Mouse (Mus musculus) brain, embryonic 14.5 days (tissue): ENCODE measurements at regions not wholly inside any gene's neighbourhood (a gene's known extent, or its start where the extent isn't known, plus 50 kb on each side); places are given as distances from the start of the nearest gene placed in this dataset.

ENCODE experiments used
- DNase-seq: peaks from one replicate; pipeline ENCODE4 v3.0.0-alpha.2; 2011; ENCODE audit warnings: low read depth
- CTCF ChIP-seq: fragments of 200-500 bp; IDR thresholded peaks from 2 replicates; pipeline ENCODE4 v1.5.1; 2012; ENCODE audit warnings: inconsistent platforms, mild to moderate bottlenecking, moderate library complexity, borderline replicate concordance; ENCODE audit not compliant: insufficient read depth, insufficient read length; ENCODE audit errors: extremely low read depth
- POLR2A ChIP-seq: fragments of 200-500 bp; IDR thresholded peaks from 2 replicates; pipeline ENCODE4 v1.6.1; 2012; ENCODE audit warnings: mild to moderate bottlenecking, inconsistent platforms, borderline replicate concordance; ENCODE audit not compliant: poor library complexity, insufficient read depth, insufficient read length, severe bottlenecking; ENCODE audit errors: extremely low read depth

- TF ChIP-seq POLR2A (no peak), CTCF (peak; percentile 58; the same call in 1 of the 2 replicates)
Observed at GRCm38 (mm10) chr19:28776868-28777267, 58.0 kb upstream of the Slc1a1 start.

DNA sequence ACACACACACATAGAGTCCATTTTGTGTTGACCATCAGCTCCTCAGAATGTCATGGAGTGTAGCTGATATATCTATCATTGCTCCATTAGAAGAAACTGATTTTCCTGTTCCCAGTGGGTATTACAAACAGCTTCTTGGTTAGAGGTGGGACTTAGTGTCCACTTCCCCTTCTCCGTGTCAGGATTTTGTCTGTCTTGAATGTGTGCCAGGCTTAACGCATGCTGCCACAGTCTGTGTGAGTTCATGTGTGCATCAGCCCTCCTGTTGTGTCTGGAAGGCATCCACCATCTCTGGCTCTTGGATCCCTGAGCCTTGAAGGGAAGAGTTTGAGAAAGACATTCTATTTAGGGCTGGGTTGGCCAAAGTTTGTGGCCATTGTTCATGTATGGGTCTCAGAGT, 57.2 kb upstream of the Slc1a1 start:
- no peak for TF ChIP-seq POLR2A
- no peak for TF ChIP-seq CTCF
- peak; percentile 42 for DNase-seq

More at GRCm38 (mm10) chr19:28776868-28777267, 58.0 kb upstream of the Slc1a1 start:
- peak; percentile 79 for DNase-seq

DNA sequence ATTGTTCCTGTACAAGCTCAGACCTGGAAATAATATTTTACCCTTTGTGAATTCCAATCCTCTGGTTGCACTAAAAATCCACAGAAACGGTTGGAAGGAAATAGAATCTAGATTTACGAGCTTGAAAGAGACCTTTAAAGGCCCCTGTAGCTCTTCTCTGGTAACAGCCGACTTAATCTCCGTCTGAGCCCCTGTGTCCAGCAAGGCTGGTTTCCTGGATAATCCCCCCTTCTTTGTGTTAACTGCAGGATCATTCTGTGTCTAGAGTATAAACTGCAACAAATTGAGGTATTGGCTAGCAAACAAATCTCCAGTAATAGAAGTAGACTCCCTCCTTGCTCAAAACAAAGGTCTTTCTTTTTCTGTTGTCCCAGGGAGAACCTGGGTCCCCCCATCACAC, 56.5 kb upstream of the Slc1a1 start:
- no peak for DNase-seq
- TF ChIP-seq CTCF: no peak
- no peak for TF ChIP-seq POLR2A

DNA sequence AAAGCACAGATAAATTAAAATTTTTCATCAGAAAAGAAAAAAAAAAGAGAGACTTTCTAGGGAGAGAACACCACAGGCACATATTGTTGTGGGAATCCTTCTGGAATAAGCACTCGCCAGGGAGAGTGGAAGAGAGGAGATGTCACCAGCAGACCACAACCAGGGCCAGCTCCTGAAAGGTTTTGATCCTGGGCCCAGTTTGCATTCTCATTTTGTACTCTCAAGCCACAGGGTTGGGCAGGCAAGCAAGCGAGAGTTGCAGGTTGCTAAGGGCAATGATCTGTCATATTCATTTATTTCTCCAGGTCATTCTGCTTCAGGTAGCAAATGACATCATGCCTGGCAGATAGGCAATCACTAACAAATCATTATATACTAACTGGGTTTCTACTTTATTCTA, 52.9 kb upstream of the Slc1a1 start:
- TF ChIP-seq CTCF: no peak
- no peak for TF ChIP-seq POLR2A
- no peak for DNase-seq
